Mouse (Mus musculus) ES-E14 (cell line): Measurements from ENCODE around the gene Slc46a1. TPM values are rescaled to one million over a fixed set of nuclear protein-coding genes. Genes with fewer than 3 reads are reported as not detected.

Source experiments
- DNase-seq: peaks from one replicate; pipeline ENCODE4 v3.0.0-alpha.2; 2013; ENCODE audit warnings: low read depth, low spot score
- H3K27ac ChIP-seq: 2 replicates; pipeline ENCODE4 v1.5.1; 2012; ENCODE audit warnings: low read depth, mild to moderate bottlenecking, low read length, moderate library complexity, mixed read lengths; ENCODE audit not compliant: poor library complexity, insufficient read depth, severe bottlenecking
- H3K36me3 ChIP-seq: 2 replicates; pipeline ENCODE4 v1.6.1; 2012; ENCODE audit warnings: mild to moderate bottlenecking, low read length, moderate library complexity, mixed read lengths; ENCODE audit not compliant: control insufficient read depth, poor library complexity, insufficient read depth, severe bottlenecking
- H3K4me1 ChIP-seq, 2 experiments: fragments of 150-350 bp in 1 of 2; sonication (generic) in 1 of 2; 2 replicates each; pipeline ENCODE4 v1.6.1; 2012; ENCODE audit warnings: low read length in 2 of 2, mild to moderate bottlenecking in 1 of 2, mixed read lengths in 1 of 2; ENCODE audit not compliant: control insufficient read depth in 2 of 2, insufficient read depth in 2 of 2, poor library complexity in 1 of 2
- H3K4me3 ChIP-seq, 2 experiments: fragments of 150-350 bp in 1 of 2; sonication (generic) in 1 of 2; 2 replicates each; pipeline ENCODE4 v1.5.1; 2012; ENCODE audit warnings: low read length in 2 of 2, low read depth in 1 of 2, mild to moderate bottlenecking in 1 of 2, mixed read lengths in 1 of 2; ENCODE audit not compliant: insufficient read depth in 1 of 2, poor library complexity in 1 of 2, severe bottlenecking in 1 of 2
- H3K9ac ChIP-seq: 2 replicates; pipeline ENCODE4 v1.6.1; 2012; ENCODE audit warnings: low read depth, mild to moderate bottlenecking, low read length, mixed read lengths; ENCODE audit not compliant: poor library complexity, insufficient read depth, severe bottlenecking
- H3K9me3 ChIP-seq: fragments of 150-350 bp; sonication (generic); 2 replicates; pipeline ENCODE4 v1.6.1; 2012; ENCODE audit warnings: low read depth, mild to moderate bottlenecking, low read length; ENCODE audit not compliant: control insufficient read depth, insufficient read depth
- CHD2 ChIP-seq: IDR thresholded peaks from 2 replicates; pipeline ENCODE4 v1.6.1; 2014; ENCODE audit warnings: mild to moderate bottlenecking, low read depth, low read length, inconsistent platforms
- HCFC1 ChIP-seq: IDR thresholded peaks from 2 replicates; pipeline ENCODE4 v1.6.1; 2012; ENCODE audit warnings: low read length, inconsistent platforms, borderline replicate concordance; ENCODE audit not compliant: insufficient read depth
- MAFK ChIP-seq: IDR thresholded peaks from 2 replicates; pipeline ENCODE4 v1.6.1; 2014; ENCODE audit warnings: mild to moderate bottlenecking, low read depth, low read length, inconsistent platforms; ENCODE audit not compliant: insufficient read depth
- ZC3H11A ChIP-seq: IDR thresholded peaks from 2 replicates; pipeline ENCODE4 v1.6.1; 2012; ENCODE audit warnings: low read depth, mild to moderate bottlenecking, inconsistent platforms, low read length, borderline replicate concordance
- ZNF384 ChIP-seq: IDR thresholded peaks from 2 replicates; pipeline ENCODE4 v1.6.1; 2012; ENCODE audit warnings: low read depth, low read length, inconsistent platforms
- in situ Hi-C, 2 experiments: fragments of 600-800 bp; cut with MboI; formaldehyde crosslinking; loops; one replicate each; pipeline ENCODE4 v1.15.1; 2025; ENCODE audit warnings: low sequenced_read_pairs in 2 of 2, inconsistent platforms in 1 of 2; ENCODE audit not compliant: unreplicated experiment in 2 of 2
- total RNA-seq: library from RNA; depleted of rRNA; stranded (reverse); fragments of 300-350 nt; gene quantifications from 2 replicates; pipeline ENCODE4 v1.2.3, GENCODE M21; 2012; rRNA removed

The Slc46a1 gene
- total RNA-seq = 21.4 and 29.0 TPM in 2 replicates

DNA sequence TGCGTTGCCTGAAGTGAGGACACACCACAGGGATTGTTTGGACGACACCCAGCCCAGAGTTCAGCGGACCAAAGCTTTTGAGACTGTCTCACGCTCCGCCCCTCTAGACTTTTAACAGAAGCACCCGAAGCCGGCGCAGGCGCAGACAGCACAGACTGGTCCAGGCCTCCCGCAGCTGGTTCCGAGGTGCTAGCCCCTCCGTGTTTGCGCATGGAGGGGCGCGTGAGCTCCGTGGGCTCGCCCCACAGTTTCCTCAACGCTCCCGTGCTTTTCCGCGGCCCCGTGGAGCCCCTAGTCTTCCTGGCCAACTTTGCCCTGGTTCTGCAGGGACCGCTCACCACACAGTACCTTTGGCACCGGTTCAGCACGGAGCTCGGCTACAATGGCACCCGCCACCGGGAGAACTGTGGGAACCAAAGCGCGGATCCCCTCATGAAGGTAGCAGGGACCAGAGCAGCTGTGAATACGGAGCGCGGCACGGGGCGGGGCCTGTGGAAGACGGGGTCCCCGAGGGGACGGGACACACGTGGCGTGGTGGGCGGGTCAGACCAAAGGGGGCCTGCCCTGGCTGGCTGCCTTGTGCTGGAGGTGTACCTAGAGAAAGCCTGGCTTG lies at the start of gene Slc46a1:
Slc46a1 (plus strand) TSS at position 130 of the 613 bp plus-strand sequence.
- peak; percentile 77 for DNase-seq
- Histone ChIP-seq H3K4me3 (peak within 1 kb of the TSS; percentile 89 to 92), H3K27ac (peak within 1 kb of the TSS; percentile 28), H3K9me3 (no peaks in the 10 kb centered on the region), H3K4me1 (peaks cover 0 to 20% of the 10 kb centered on the region in 2 experiments; a peak in 2 of 4 replicates), H3K9ac (peak within 1 kb of the TSS; percentile 89), H3K36me3 (no peaks in the 10 kb centered on the region)
- TF ChIP-seq CHD2 (no peak), ZC3H11A (no peak)
- in situ Hi-C loops = no loop called here

DNA sequence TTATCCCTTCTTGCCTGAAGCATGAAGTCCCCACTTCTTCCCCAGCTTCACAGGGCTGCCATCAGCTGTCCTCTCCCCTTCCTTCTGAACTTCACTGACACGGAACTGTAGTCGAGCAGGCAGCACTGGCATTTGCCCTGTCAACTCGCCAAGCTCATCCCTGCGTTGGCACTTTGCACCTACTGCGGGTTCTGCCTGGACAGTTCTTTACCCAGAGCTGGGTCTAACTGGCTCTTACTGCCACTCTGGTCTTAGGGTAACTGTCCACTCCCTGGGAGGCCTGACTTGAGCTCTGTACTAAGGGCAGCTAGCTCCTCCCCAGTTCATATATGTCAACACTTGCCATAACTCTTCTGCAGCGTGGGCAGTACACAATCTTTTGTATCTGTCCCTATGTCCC lies 48.6 kb upstream of the Slc46a1 start:
- no peak for DNase-seq
- in situ Hi-C loops = no loop called here
- Histone ChIP-seq H3K36me3 (no peaks in the 10 kb centered on the region), H3K27ac (no peak overlapping the region), H3K9ac (no peak overlapping the region), H3K4me3 (no peak overlapping the region), H3K4me1 (peaks cover 7 to 20% of the 10 kb centered on the region in 2 experiments), H3K9me3 (no peaks in the 10 kb centered on the region)
- TF ChIP-seq MAFK = no peak
- TF ChIP-seq CHD2 = no peak
- no peak for TF ChIP-seq ZC3H11A
- TF ChIP-seq ZNF384 = no peak
- no peak for TF ChIP-seq HCFC1

DNA sequence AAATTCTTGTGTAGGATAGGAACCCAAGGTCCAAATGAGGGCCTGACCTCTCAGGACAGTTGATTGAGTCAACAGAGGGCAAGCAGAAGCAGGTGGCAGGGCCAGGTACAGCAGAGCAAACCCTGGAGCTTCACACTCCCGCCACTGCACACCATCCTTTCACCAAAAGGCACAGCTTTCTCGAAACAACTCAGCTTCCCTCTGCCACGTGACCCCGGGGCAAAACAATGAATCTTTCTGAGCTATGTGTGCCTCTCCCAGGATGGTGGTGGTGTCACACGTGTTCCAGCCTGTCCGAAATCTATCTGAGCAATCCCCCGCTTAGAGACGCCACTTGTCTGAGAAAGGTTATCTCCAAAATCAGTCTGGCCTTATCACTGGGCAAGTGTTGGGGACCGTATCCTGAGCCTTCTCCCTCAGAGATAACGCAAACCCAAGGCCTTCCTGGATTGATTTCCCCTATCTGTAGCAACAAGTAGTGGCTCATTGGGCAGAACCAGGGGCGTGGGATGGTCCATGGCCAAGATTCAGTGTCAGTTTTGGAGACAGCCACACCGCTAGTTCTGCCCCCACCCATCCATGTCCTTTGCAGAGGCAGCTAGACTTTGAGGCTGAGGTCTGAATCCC lies 45.1 kb upstream of the Slc46a1 start:
- Histone ChIP-seq H3K27ac (no peak overlapping the region), H3K36me3 (no peaks in the 10 kb centered on the region), H3K9ac (no peak overlapping the region; the same call in 1 of the 2 replicates), H3K9me3 (no peaks in the 10 kb centered on the region), H3K4me1 (peaks cover 7 to 23% of the 10 kb centered on the region in 2 experiments), H3K4me3 (no peak overlapping the region)
- TF ChIP-seq ZNF384 = no peak
- no peak for TF ChIP-seq HCFC1
- no peak for TF ChIP-seq ZC3H11A
- TF ChIP-seq CHD2 = no peak
- no peak for TF ChIP-seq MAFK
- no peak for DNase-seq
- in situ Hi-C loops = no loop called here

DNA sequence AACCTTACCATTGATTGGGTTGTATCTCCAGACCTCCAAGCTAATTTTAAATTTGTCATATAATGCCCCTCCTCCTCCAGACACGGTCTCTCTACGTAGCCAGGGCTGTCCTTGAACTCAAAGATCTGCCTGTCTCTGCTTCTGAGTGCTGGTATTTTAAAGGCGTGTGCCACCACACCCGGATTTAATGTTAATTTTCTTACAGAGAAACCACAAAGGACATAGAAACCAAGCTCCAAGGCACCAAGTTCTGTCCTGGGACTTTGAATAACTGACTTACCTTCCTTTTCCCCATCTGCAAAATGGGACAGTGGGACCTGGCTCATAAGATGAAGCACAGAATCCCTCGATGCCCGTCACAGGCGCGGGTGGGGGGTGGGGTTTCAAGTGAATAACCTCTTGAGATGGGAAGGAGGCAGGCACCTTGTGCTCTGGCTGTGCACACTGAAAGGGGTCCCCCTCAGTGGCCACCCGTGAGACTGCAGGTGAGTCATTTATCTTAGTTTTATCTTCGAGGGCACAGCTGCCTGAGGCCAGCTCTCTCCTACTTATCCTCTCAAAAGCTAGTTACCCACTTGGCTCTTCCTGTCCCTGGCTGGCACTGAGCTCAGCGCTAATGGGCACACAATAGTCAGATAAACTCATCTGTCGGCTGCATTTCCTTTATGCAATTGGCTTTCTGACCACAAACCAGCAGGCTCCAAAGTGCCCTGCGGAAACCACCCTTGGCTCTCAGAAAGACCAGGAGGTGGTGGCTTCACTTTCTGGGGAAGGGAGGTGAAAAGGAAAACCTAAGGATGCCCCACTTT lies 44.1 kb upstream of the Slc46a1 start:
- no peaks in the 10 kb centered on the region for H3K36me3 ChIP-seq
- DNase-seq = no peak
- no peak overlapping the region for H3K4me3 ChIP-seq
- in situ Hi-C loops = no loop called here
- H3K9me3 ChIP-seq = no peaks in the 10 kb centered on the region
- no peak overlapping the region for H3K9ac ChIP-seq
- TF ChIP-seq MAFK = no peak
- no peak for TF ChIP-seq ZC3H11A
- no peak for TF ChIP-seq CHD2
- peaks cover 7 to 23% of the 10 kb centered on the region in 2 experiments for H3K4me1 ChIP-seq
- peak overlapping the region; percentile 10; the same call in 1 of the 2 replicates for H3K27ac ChIP-seq
